Mouse (Mus musculus) ovary, adult 18-20 months (tissue): Measurements from ENCODE around the gene Rhbg.

ENCODE experiments used
- DNase-seq: peaks from one replicate; pipeline ENCODE4 v3.0.0; 2022; ENCODE audit warnings: low spot score, mixed read lengths

Rhbg gene

GRCm38 (mm10) chr3:88206901-88207371, 47.6 kb downstream of the Rhbg start:
- no peak for DNase-seq

DNA sequence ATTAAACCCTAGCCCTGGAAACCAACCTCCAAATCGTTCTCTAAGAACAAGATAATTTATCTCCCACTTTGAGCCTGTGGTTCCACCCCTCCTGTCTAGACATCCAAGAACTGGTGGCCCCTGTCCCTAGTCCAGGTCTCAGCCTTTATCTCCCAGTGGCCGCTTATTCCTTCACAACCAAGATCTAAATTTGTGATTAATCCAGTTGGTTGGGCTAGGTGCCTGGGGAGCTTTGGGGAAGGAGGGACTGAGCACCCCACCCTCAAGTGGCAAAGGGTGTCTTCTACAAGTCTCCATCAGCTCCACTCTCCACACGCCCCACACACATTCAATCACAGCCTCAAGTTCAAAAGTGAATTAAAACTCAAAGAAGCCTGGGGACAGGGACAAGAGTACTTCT, 48.0 kb downstream of the Rhbg start:
- DNase-seq: no peak

DNA sequence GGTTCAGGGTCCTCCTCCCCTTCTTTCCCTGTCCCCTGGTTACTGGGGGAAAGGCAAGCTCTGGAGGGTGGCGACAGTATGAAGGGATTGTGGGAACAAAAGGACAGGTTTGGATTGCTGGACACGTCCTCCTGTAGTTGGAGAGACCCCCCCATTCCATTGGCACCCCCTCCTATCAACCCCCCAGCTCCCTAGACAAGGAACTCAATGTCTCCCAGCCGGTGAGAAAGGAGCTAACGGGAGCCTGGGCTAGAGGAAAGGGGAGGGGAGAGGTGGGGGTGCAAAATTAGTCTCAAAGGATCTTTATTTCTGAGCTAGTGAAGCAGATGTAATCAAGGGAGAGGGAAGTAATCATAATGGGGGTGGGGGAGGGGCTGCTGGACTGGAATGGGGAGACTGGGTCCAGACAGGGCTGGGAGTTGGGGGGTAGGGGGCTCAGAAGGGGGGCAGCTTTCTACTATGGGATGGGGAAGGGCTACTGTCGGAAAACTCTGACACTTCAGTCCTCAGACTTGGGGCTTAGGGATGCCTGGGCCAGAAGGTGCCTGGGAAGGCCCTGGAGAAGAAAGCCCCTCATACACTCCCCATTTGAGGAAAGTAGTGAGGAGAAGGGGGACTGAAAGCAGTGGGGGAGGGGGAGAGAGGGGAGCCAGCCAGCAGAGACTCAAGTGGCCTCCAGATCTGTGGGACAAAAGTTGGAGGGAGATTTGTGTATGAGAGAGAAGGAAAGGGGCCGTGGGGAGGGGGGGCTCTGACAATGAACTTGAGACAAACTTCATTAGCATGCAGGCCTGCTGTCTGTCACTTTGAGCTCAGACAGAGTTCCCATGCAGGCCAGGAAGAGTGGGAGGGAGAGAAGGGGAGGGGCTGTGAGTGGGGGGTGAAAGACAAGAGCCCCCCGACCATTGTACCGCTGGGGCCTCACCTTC, 48.7 kb downstream of the Rhbg start:
- no peak for DNase-seq

DNA sequence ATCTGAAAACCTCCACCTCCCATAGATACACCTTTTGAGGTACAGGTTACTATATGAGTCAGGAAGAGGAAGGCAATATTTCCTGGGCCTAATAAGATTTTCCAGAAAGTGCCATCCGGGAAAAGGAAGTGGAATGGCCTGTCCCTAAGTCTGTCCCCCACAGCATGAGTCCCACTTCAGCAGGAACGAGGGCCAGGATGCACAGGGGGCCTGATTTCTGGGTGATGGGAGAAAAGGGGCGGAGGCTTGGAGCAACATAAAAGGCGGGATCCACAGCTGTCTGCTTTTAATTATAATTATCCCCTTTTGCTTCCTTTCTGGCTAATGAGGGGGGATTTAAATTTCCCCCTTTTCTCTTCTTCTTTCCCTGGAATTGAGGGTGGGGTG, 49.3 kb downstream of the Rhbg start:
- DNase-seq: no peak

DNA sequence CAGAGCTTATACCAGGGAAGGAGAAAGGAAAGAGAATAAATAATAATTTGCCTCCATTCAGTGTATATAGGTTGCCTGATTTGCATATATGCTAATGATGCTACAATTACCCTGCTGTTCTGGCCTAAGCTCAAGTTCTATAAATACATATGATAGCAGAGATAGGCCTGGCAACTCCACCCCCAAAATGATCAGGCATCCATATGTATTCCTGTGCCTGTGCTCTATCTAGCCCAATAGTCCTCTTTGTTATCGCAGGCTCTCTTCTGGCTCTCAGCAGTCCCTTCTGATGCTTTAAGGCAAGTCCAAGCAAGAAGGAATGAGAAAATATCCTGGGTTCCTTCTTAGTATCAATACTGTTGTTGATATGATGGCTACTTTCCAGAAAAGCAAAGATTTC, 49.8 kb downstream of the Rhbg start:
- DNase-seq: no peak

- no peak for DNase-seq
These were observed 50.4 kb downstream of the Rhbg start for GRCm38 (mm10) chr3:88203999-88204700.

- DNase-seq: no peak
These were observed 51.1 kb downstream of the Rhbg start for GRCm38 (mm10) chr3:88203456-88203855.

DNA sequence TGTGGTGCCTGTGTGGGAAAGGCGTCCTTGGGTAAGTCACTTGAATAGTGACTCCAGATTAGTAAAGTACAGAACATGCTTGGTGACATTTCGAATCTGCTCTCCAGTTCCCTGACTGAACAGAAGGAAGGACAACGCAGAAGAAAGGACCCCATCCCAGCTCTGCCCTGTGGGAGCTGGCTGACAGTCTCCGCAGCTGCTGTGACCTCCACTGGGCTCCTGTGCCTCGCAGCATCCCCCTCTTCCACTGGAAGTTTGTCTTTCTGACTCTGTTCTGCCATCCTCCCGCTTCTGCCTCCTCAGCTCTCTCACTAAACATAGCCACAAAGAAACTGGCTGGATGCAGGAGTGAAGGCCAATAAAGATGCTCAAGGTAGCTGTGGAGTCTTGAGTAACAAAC, 51.5 kb downstream of the Rhbg start:
- no peak for DNase-seq

DNA sequence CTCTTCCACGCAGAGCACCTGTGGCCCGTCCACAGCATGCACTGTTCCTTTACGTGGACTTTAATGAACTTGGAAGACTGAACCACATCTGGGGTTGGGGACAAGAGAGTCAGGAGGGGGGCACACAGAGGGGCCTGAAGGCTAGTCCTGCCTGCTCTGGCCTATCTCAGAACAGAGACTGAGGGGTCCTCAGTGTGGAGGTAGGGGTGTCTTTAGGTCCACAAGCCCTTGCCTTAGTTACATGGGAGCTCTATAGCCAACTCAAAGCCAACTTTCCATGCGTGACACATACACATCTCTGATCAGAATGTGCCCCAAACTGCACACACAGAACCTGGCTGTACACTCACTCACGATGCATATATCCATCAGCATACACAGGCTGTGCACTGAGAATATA, 52.9 kb downstream of the Rhbg start:
- no peak for DNase-seq

DNA sequence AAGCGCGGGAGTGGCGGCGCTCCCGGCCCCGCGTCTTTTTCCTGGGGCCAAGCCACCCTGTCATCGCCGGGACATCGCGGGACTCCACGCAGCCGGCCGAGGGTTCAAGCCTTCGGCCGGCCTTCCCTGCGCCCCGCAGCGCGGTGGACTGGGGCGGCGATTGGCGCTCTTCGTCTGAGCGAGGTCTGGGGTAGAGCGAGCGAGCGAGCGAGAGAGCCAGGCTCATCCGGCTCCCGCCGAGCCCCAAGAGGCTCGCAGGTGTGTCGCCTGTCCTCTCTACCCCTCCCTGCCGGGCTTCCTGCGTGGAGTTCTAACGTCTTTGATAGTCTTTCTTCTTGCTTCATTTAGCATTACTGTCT, 53.6 kb downstream of the Rhbg start:
- no peak for DNase-seq

- no peak for DNase-seq
These were observed 54.1 kb downstream of the Rhbg start for GRCm38 (mm10) chr3:88200161-88200971.

GRCm38 (mm10) chr3:88199541-88200110, 54.9 kb downstream of the Rhbg start:
- DNase-seq: no peak

DNA sequence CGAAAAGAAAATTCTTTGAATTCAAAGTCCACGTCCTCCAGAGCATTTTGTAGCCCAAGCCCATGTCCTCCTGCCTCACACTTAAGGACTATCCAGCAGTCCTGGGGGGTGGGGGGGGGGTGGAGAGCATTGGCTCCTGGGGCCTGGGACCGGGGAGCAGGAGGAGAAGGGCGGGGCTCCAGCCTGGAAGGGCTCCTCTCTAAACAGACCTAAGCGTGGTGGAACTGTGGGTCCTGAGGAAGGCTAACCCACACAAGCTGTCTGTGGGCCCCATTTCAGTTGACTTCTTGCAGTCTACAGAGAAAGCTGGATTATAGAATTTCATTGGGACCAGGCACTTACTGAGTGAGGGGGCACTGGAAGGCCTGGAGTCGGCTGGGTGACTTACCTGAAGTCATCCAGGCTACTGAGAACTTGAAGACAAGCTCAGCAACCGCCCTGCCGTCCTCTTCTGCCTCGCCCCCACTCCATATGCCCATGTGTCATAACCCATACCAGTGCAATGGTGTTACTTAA, 55.9 kb downstream of the Rhbg start:
- no peak for DNase-seq

DNA sequence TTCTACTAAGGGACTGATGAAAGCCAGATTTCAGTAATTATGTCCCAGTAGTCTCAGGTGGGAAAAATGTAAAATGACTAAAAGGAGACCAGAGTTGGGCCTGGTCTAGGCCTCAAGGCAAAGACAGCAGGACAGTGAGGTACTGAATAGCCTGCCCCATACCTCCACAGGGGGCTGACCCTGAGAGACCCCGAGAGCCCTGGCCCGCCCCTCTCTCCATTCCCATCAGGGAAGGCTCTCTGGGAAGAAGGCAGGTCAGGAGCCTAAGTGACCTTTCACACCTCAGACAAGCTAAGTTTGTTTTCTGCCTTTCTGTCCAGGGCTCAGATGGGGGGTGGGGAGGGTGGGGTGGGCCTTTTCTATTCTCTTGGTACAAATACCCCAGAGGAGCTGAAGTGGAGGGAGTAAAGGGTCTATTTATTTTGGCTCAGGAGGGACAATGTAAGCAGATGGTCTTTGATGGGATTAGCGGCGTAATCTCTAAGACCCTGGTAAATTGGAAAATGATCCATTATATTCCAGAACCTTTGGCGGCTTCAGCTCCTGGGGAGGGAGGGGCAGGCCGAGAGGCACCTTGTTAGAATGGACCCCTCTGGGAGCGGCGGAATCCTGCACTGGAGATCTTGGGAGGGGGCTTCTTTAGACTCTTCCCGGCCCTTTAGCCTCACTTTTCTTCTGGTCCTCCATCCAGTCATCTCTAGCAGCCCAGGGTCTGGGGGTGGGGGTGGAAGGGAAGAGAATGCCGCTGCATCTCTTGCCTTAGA, 56.6 kb downstream of the Rhbg start:
- DNase-seq: no peak
